Mouse (Mus musculus) heart, adult 2 months (tissue): ENCODE data around the gene Isca2. TPM values are rescaled to one million over a fixed set of nuclear protein-coding genes. Genes with fewer than 3 reads are reported as not detected.

Experiments used
- DNase-seq, 2 experiments: peaks; one replicate each; pipeline ENCODE4 v3.0.0; 2021
- H3K27ac ChIP-seq: fragments of 200-600 bp; 2 replicates; pipeline ENCODE4 v1.8.1; 2022
- H3K27me3 ChIP-seq: fragments of 200-500 bp; 2 replicates; pipeline ENCODE4 v1.6.1; 2012; ENCODE audit warnings: mild to moderate bottlenecking, low read length, inconsistent platforms, mixed read lengths; ENCODE audit not compliant: control insufficient read depth, insufficient read depth
- H3K36me3 ChIP-seq: fragments of 200-500 bp; 2 replicates; pipeline ENCODE4 v1.6.1; 2012; ENCODE audit warnings: low read length, inconsistent platforms; ENCODE audit not compliant: control insufficient read depth, insufficient read depth
- H3K4me1 ChIP-seq: fragments of 200-500 bp; 2 replicates; pipeline ENCODE4 v1.6.1; 2011; ENCODE audit warnings: low read length; ENCODE audit not compliant: control insufficient read depth, insufficient read depth
- H3K4me3 ChIP-seq: fragments of 200-600 bp; 2 replicates; pipeline ENCODE4 v1.8.1; 2022
- H3K79me2 ChIP-seq: fragments of 200-500 bp; replicated peaks from 2 replicates; pipeline ENCODE4 v1.6.1; 2012; ENCODE audit warnings: mild to moderate bottlenecking, inconsistent platforms, low read length, moderate library complexity, mixed read lengths; ENCODE audit not compliant: control insufficient read depth, insufficient read depth
- H3K9ac ChIP-seq: fragments of 200-500 bp; 2 replicates; pipeline ENCODE4 v1.6.1; 2012; ENCODE audit warnings: low read depth, mild to moderate bottlenecking, control low read depth, inconsistent platforms, low read length, mixed read lengths
- CTCF ChIP-seq: fragments of 200-600 bp; IDR thresholded peaks from 2 replicates; pipeline ENCODE4 v1.8.1; 2022; ENCODE audit warnings: antibody characterized with exemption, mild to moderate bottlenecking, moderate library complexity
- EP300 ChIP-seq: fragments of 200-500 bp; IDR thresholded peaks from 2 replicates; pipeline ENCODE4 v1.6.1; 2011; ENCODE audit warnings: low read depth, low read length, control low read depth; ENCODE audit not compliant: insufficient read depth
- POLR2A ChIP-seq: fragments of 200-500 bp; IDR thresholded peaks from 2 replicates; pipeline ENCODE4 v1.6.1; 2011; ENCODE audit warnings: mild to moderate bottlenecking, low read depth, low read length, control low read depth; ENCODE audit not compliant: insufficient read depth
- WGBS: fragments of 180-500 bp; shearing (Covaris S2); methylation state at CpG from one replicate; pipeline ENCODE4 v1.1.7; 2018; 5-methylcytosine and 5-hydroxymethylcytosine counted together
- intact Hi-C: fragments of 180-260 bp; cut with DNase I; formaldehyde crosslinking; loops from one replicate; pipeline ENCODE4 v1.15.1; 2025
- polyA plus RNA-seq: library from polyadenylated mRNA; depleted of rRNA; stranded (reverse); fragments of >200 nt; gene quantifications from 2 replicates; pipeline ENCODE4 v1.2.3, GENCODE M21; 2012; rRNA removed
- total RNA-seq, 2 experiments: library from RNA; stranded (reverse); gene quantifications; 2 replicates each; pipeline ENCODE4 v1.2.3; 2021

Isca2 gene
- total and polyA plus RNA-seq, 3 experiments: 87.1 to 91.0 (median 90.3) TPM

DNA sequence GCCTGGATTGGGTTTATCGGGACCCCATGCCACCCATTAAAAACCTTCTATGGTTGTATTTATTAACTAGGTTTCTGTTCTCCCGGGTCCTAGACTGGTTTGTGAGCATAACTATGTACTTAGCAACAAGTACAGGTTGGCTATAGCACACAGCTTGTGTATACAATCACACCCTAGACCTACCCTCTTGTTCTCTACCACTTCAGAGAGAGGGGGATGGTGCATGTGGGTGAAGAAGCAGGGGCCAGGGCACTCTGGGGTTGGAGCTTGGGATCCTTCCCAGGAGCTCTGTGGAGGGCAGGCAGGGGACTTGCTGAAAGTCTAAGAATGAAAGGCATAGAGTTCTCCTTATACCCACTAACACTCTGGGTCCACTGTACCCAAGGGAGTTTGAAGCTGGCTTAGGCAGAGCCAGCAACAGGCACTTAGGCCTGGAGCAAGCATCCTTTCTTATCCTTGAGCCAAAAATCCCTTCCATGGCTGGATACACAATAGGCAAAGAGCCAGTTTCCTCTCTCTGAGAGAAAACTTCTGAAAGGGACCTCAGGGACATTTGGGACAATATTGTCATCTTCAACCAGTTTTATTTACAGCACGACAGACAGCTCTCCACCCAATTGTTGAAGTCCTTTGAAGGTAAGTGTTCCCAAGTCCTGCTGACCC is 41.7 kb downstream of the Isca2 start:
- no peaks in the 10 kb centered on the region for H3K36me3 ChIP-seq
- H3K27ac ChIP-seq: no peak overlapping the region
- intact Hi-C loops: no loop called here
- H3K4me1 ChIP-seq: peaks cover 1% of the 10 kb centered on the region; the same call in 1 of the 2 replicates
- no peak overlapping the region for H3K4me3 ChIP-seq
- no peaks in the 10 kb centered on the region for H3K79me2 ChIP-seq
- no peak for TF ChIP-seq EP300
- TF ChIP-seq POLR2A: no peak
- no peak for TF ChIP-seq CTCF
- no peaks in the 10 kb centered on the region for H3K27me3 ChIP-seq
- WGBS: 74% methylated on average over 3 of the region's 3 CpGs
- DNase-seq: no peak
- no peak overlapping the region for H3K9ac ChIP-seq

DNA sequence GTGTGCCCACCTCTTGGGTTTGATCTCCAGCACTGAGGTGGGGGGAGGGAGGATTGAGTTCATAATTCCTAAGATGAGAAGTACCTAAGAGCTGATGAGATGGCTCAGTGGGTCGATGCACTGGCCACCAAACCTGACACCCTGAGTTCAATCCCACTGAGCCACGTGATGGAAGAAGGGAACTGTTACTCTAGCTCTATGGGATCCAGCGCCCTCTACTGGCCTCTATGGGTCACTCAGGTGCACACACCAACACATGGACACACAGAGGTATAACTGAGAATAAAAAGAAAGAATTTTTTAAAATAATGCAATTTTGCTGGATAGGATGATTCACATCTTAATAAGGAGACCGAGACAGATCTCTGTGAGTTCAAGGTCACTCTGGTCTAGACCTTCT is 45.4 kb downstream of the Isca2 start:
- Histone ChIP-seq H3K36me3 (no peaks in the 10 kb centered on the region), H3K4me1 (peaks cover 3% of the 10 kb centered on the region; the same call in 1 of the 2 replicates), H3K4me3 (no peak overlapping the region), H3K79me2 (no peaks in the 10 kb centered on the region), H3K9ac (no peak overlapping the region), H3K27ac (no peak overlapping the region), H3K27me3 (no peaks in the 10 kb centered on the region)
- DNase-seq: no peak
- WGBS: 76% methylated on average over 4 of the region's 4 CpGs
- TF ChIP-seq POLR2A (no peak), EP300 (no peak), CTCF (peak; percentile 20; the same call in 1 of the 2 replicates)
- intact Hi-C loops: no loop called here

DNA sequence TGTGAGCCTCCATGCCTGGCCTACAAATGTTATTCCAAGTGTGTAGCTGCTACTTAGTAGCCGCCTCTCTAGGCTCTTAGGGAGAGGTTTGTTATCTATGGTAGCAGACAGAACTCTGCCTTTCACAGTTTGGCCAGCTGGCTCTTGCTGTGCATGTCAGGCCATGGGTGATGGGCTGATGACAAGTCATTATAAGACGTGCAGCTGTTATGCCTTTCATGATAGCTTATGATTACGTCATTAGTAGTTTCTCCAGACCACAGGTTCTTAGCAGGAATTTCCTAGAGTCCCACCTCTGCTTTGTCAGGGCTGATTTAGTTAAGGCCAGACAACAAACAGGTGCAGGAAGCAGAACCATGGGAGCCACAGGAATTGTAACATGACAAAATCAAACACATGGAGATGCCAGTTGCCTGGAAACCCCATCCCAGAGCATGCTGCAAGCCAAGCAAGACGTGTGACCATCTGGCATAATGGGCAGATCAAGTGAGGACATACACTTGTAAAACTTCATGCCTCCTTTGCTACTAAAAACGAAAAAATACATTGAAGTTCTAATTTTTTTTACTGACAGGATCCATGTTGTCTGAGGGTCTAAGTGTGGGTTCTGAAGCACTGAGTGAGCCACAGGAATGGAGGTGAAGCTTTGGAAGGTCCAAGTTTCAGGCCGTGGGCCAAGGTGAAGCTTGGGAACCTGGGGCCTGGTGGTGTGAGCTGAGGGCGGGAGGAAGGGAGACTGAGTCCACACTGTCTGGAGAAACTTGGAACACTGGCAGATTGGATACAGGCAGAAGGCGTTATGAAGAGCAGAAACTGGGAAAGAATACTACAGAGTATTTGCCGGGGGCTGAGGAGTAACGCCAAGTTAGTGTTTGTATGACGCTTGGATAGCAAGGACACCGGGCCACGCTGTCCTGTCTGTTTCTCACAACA is 46.5 kb downstream of the Isca2 start:
- 63% methylated on average over 13 of the region's 13 CpGs for WGBS
- intact Hi-C loops: no loop called here
- Histone ChIP-seq H3K79me2 (no peaks in the 10 kb centered on the region), H3K4me3 (no peak overlapping the region), H3K36me3 (no peaks in the 10 kb centered on the region), H3K9ac (no peak overlapping the region), H3K27ac (no peak overlapping the region), H3K27me3 (no peaks in the 10 kb centered on the region), H3K4me1 (peaks cover 6% of the 10 kb centered on the region)
- peak; percentile 17 to 33 for DNase-seq
- TF ChIP-seq POLR2A (no peak), EP300 (0 out of 2 replicates have a peak, but pooled peaks have one; percentile 14)

DNA sequence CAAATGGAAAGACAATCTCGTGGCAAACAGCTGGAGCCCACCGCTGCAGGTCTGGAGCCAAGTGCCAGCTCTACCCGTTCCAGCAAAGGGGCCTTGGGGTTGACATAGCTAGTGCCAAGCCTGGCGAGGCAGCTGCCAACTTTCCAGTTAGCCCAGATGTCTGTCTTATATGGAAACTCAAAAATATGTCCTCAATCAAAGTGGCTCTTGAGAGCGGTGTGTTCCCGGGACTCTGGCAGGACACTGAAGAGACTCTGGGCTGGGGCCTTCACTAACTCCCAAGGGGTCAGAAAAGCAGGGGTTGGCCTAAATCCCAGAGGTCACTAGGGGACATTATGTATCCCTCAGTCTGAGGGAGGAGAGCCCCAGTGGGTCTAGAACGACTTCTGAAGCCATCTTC is 50.5 kb downstream of the Isca2 start:
- DNase-seq: peak; percentile 26 to 31
- H3K27ac ChIP-seq: no peak overlapping the region
- no peak overlapping the region for H3K4me3 ChIP-seq
- 44% methylated on average over 7 of the region's 7 CpGs for WGBS
- no peak overlapping the region for H3K9ac ChIP-seq
- H3K27me3 ChIP-seq: no peaks in the 10 kb centered on the region; the same call in 1 of the 2 replicates
- intact Hi-C loops: no loop called here
- H3K4me1 ChIP-seq: peaks cover 6% of the 10 kb centered on the region
- H3K79me2 ChIP-seq: no peaks in the 10 kb centered on the region
- no peak for TF ChIP-seq CTCF
- TF ChIP-seq EP300: no peak
- no peak for TF ChIP-seq POLR2A
- no peaks in the 10 kb centered on the region for H3K36me3 ChIP-seq

DNA sequence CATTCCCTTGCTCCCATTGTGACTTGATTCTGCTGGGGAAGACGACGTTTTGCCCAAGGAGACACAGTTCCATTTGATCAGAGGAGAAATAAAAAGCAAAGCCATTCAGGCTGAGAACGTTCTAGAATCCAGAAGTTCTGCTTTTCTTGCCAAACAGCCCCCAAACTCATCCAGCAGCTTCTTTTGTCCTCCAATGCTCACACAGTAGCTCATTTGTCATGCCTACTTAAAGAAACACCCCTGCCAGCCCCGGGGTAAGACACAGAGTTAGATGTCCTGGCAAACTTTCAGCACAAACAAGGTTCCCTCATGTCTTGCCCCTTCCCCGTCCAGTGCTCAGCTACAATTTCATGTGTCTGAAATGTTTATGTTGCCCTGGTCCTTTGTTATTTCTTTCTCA is 51.2 kb downstream of the Isca2 start:
- no peak overlapping the region for H3K27ac ChIP-seq
- H3K27me3 ChIP-seq: no peaks in the 10 kb centered on the region; the same call in 1 of the 2 replicates
- no peak overlapping the region for H3K9ac ChIP-seq
- 67% methylated on average over 5 of the region's 5 CpGs for WGBS
- no peak for DNase-seq
- no peaks in the 10 kb centered on the region for H3K36me3 ChIP-seq
- TF ChIP-seq CTCF: no peak
- TF ChIP-seq EP300: no peak
- no peak for TF ChIP-seq POLR2A
- peaks cover 6% of the 10 kb centered on the region for H3K4me1 ChIP-seq
- no peak overlapping the region for H3K4me3 ChIP-seq
- H3K79me2 ChIP-seq: no peaks in the 10 kb centered on the region
- intact Hi-C loops: no loop called here

Other genes with a start within 250 kb of the Isca2 start
- not detected for gene Vsx2, start 203.5 kb upstream of the Isca2 start, total RNA-seq
- gene Vsx2, start 203.5 kb upstream of the Isca2 start, polyA plus RNA-seq: not detected in 2 replicates
- 1 to 10 TPM; 5.3 to 5.8 TPM for gene Abcd4, start 155.8 kb upstream of the Isca2 start, total RNA-seq
- 15.4 and 18.0 TPM in 2 replicates for gene Abcd4, start 155.8 kb upstream of the Isca2 start, polyA plus RNA-seq
- gene Vrtn, start 132.2 kb upstream of the Isca2 start, total RNA-seq: not detected
- not detected in 2 replicates for gene Vrtn, start 132.2 kb upstream of the Isca2 start, polyA plus RNA-seq
- gene Syndig1l, start 74.4 kb upstream of the Isca2 start, total RNA-seq: not detected
- not detected in 2 replicates for gene Syndig1l, start 74.4 kb upstream of the Isca2 start, polyA plus RNA-seq
- 10 to 100 TPM; 27.2 to 27.6 TPM for gene Npc2, start 99 bp upstream of the Isca2 start, total RNA-seq
- 59.5 and 72.3 TPM in 2 replicates for gene Npc2, start 99 bp upstream of the Isca2 start, polyA plus RNA-seq
- gene Ltbp2, start 103.3 kb downstream of the Isca2 start, total RNA-seq: 1 to 10 TPM in 1 of 2 experiments, under 1 TPM in 1; 0.99 to 2.3 TPM
- 5.6 TPM in 2 replicates for gene Ltbp2, start 103.3 kb downstream of the Isca2 start, polyA plus RNA-seq
- 10 to 100 TPM; 31.8 to 35.1 TPM for gene Fcf1, start 197.6 kb downstream of the Isca2 start, total RNA-seq
- gene Fcf1, start 197.6 kb downstream of the Isca2 start, polyA plus RNA-seq: 28.1 and 54.1 TPM in 2 replicates
- 10 to 100 TPM; 34.9 to 45.2 TPM for gene Arel1, start 197.6 kb downstream of the Isca2 start, total RNA-seq
- 29.5 and 45.9 TPM in 2 replicates for gene Arel1, start 197.6 kb downstream of the Isca2 start, polyA plus RNA-seq
- 10 to 100 TPM; 26.7 to 26.8 TPM for gene Ylpm1, start 223.1 kb downstream of the Isca2 start, total RNA-seq
- 9.3 and 12.1 TPM in 2 replicates for gene Ylpm1, start 223.1 kb downstream of the Isca2 start, polyA plus RNA-seq